Mouse (Mus musculus) forebrain, embryonic 12.5 days (tissue): ENCODE data around the gene Dock7. TPM values are rescaled to one million over a fixed set of nuclear protein-coding genes. Genes with fewer than 3 reads are reported as not detected.

Experiments
- ATAC-seq: fragments of 200-750 bp; cut with Nextera tagmentation; 2 replicates; pipeline ENCODE4 v1.8.0; 2017; ENCODE audit warnings: moderate TSS enrichment; ENCODE audit not compliant: low FRiP score
- H3K27ac ChIP-seq: fragments of 300-500 bp; sonication (generic); 2 replicates; pipeline ENCODE4 v1.5.1; 2016; ENCODE audit warnings: mild to moderate bottlenecking
- H3K27me3 ChIP-seq: fragments of 300-500 bp; sonication (generic); 2 replicates; pipeline ENCODE4 v1.6.1; 2016; ENCODE audit warnings: mild to moderate bottlenecking
- H3K36me3 ChIP-seq: fragments of 300-500 bp; sonication (generic); replicated peaks from 2 replicates; pipeline ENCODE4 v1.6.1; 2016; ENCODE audit warnings: mild to moderate bottlenecking
- H3K4me1 ChIP-seq: fragments of 300-500 bp; sonication (generic); 2 replicates; pipeline ENCODE4 v1.6.1; 2016
- H3K4me2 ChIP-seq: fragments of 300-500 bp; sonication (generic); 2 replicates; pipeline ENCODE4 v1.6.1; 2016; ENCODE audit warnings: mild to moderate bottlenecking, moderate library complexity
- H3K4me3 ChIP-seq: fragments of 300-500 bp; sonication (generic); replicated peaks from 2 replicates; pipeline ENCODE4 v1.5.1; 2016; ENCODE audit warnings: mild to moderate bottlenecking
- H3K9ac ChIP-seq: fragments of 300-500 bp; sonication (generic); 2 replicates; pipeline ENCODE4 v1.6.1; 2016; ENCODE audit warnings: mild to moderate bottlenecking
- H3K9me3 ChIP-seq: fragments of 300-500 bp; sonication (generic); 2 replicates; pipeline ENCODE4 v1.6.1; 2016
- WGBS: fragments of 180-500 bp; shearing (Covaris S2); methylation state at CpG from one replicate; pipeline ENCODE4 v1.1.7; 2016; 5-methylcytosine and 5-hydroxymethylcytosine counted together
- polyA plus RNA-seq: library from polyadenylated mRNA; unstranded; fragments of >200 nt; fragmentation: Nextera tagmentation; extraction: Ambion mirVana; gene quantifications from 2 replicates; pipeline ENCODE4 v1.2.1, GENCODE M21; 2016

Gene Dock7
- 122 and 129 TPM in 2 replicates for polyA plus RNA-seq

DNA sequence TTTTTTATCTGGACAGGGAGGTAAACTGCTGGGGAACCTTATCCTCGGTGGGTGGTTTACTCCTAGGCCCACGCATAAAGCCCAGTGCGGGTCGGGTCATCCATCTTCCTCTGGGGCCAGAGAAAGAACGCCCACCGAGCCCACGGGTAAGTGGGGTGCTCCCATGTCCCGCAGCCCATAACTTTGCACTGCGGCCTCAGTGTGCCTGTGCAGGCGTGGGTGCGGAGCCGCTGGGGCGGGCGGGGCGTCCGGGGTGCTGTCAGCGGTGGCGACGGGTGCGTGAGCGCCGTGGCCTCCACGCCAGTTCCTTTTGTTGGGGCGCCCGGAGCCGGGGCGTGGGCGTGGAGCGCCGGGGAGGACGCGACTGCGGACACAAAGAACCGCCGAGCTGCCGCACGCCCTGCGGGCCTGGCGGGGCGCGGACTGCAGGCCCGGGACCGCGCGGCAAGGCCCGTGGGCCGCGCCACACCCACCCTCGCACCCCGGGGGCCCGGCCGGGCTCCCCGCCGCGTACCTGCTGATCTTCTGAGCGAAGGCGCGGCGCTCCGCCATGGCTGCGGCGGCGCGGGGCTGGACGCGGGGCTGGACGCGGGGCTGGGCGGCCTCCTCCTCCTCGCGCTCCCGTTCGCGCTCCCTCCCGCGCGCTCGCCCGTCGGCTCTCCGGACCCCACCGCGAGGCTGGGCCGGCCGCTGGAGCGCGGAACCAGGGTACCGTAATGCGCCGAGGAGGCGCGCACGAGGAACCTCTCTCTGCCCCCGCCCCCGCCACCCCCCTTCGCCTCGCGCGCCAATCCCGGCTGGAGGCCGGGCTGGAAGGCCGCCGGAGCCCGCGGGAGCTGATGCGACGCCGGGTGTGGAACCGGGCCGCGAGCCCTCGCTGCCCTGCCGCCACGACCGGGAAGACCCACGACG lies at the start of gene Dock7:
Dock7 (minus strand) TSS at position 705 of the 912 bp plus-strand sequence.
- under 1% methylated on average over 93 of the region's 117 CpGs for WGBS
- H3K4me2 ChIP-seq: peak within 1 kb of the TSS; percentile 69
- ATAC-seq: peak; percentile 97
- peak within 1 kb of the TSS; percentile 97 for H3K4me3 ChIP-seq
- peaks cover 48% of the 10 kb centered on the region for H3K4me1 ChIP-seq
- H3K9me3 ChIP-seq: no peaks in the 10 kb centered on the region
- H3K27me3 ChIP-seq: no peaks in the 10 kb centered on the region
- H3K27ac ChIP-seq: peak within 1 kb of the TSS; percentile 93
- H3K36me3 ChIP-seq: no peaks in the 10 kb centered on the region
- peak within 1 kb of the TSS; percentile 92 for H3K9ac ChIP-seq

DNA sequence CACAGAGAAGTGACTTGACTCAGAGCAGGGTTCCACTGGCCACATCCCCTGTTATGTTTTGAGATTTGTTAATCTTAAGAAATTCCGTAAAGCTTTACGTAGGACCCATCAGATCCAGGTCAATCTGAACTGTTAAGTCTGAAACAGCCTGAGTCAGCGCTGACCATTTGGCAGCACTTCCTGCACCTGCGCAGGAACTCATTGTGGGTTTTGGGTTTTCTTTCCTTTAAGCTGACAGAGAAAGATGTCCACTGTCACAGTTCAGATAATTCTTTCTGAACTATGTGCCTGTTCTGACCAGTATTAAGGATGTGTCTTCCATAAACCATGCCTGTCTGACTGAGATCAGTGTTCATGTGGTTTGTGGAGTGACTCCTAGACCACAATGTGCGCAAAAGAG lies 48.2 kb upstream of the Dock7 start:
- no peaks in the 10 kb centered on the region for H3K9me3 ChIP-seq
- H3K27ac ChIP-seq: no peak overlapping the region
- no peak for ATAC-seq
- no peaks in the 10 kb centered on the region for H3K36me3 ChIP-seq
- peaks cover 3% of the 10 kb centered on the region; the same call in 1 of the 2 replicates for H3K27me3 ChIP-seq
- H3K4me3 ChIP-seq: no peak overlapping the region
- no peak overlapping the region for H3K4me2 ChIP-seq
- H3K4me1 ChIP-seq: 0 out of 2 replicates have a peak, but pooled peaks cover 1% of the 10 kb centered on the region
- no peak overlapping the region for H3K9ac ChIP-seq
- WGBS: 92% methylated on average over 5 of the region's 5 CpGs

- H3K4me2 ChIP-seq: no peak overlapping the region
- 8% methylated on average over 4 of the region's 4 CpGs for WGBS
- H3K4me3 ChIP-seq: no peak overlapping the region
- no peak overlapping the region for H3K9ac ChIP-seq
- H3K9me3 ChIP-seq: no peaks in the 10 kb centered on the region
- H3K27ac ChIP-seq: no peak overlapping the region
- H3K4me1 ChIP-seq: peaks cover 32% of the 10 kb centered on the region
- no peak for ATAC-seq
- H3K27me3 ChIP-seq: peaks cover 18% of the 10 kb centered on the region
- no peaks in the 10 kb centered on the region for H3K36me3 ChIP-seq
Observed at GRCm38 (mm10) chr4:99163547-99163946, 42.8 kb upstream of the Dock7 start.

GRCm38 (mm10) chr4:99163001-99163400 lies 42.3 kb upstream of the Dock7 start:
- no peak for ATAC-seq
- Histone ChIP-seq H3K4me2 (no peak overlapping the region), H3K36me3 (no peaks in the 10 kb centered on the region), H3K4me1 (peaks cover 32% of the 10 kb centered on the region), H3K27me3 (peaks cover 18% of the 10 kb centered on the region), H3K9ac (no peak overlapping the region), H3K9me3 (no peaks in the 10 kb centered on the region), H3K4me3 (no peak overlapping the region), H3K27ac (no peak overlapping the region)
- WGBS: 38% methylated on average over 9 of the region's 9 CpGs

GRCm38 (mm10) chr4:99161457-99161971 lies 40.8 kb upstream of the Dock7 start:
- Histone ChIP-seq H3K4me1 (peaks cover 32% of the 10 kb centered on the region), H3K27me3 (peaks cover 18% of the 10 kb centered on the region), H3K27ac (no peak overlapping the region), H3K9me3 (no peaks in the 10 kb centered on the region), H3K4me2 (peak overlapping the region; percentile 10; the same call in 1 of the 2 replicates), H3K4me3 (no peak overlapping the region), H3K36me3 (no peaks in the 10 kb centered on the region), H3K9ac (no peak overlapping the region)
- 3% methylated on average over 6 of the region's 6 CpGs for whole genome bisulfite sequencing
- ATAC-seq: no peak

GRCm38 (mm10) chr4:99160899-99161298 lies 40.2 kb upstream of the Dock7 start:
- Histone ChIP-seq H3K4me1 (peaks cover 32% of the 10 kb centered on the region), H3K27me3 (peaks cover 18% of the 10 kb centered on the region), H3K4me3 (no peak overlapping the region), H3K36me3 (no peaks in the 10 kb centered on the region), H3K9me3 (no peaks in the 10 kb centered on the region), H3K4me2 (0 out of 2 replicates have a peak overlapping the region, but pooled peaks have one; percentile 10), H3K27ac (no peak overlapping the region), H3K9ac (no peak overlapping the region)
- 5% methylated on average over 5 of the region's 5 CpGs for WGBS
- ATAC-seq: peak; percentile 51; the same call in 1 of the 2 replicates

GRCm38 (mm10) chr4:99160414-99160813 lies 39.7 kb upstream of the Dock7 start:
- WGBS: 7% methylated on average over 3 of the region's 3 CpGs
- H3K36me3 ChIP-seq: no peaks in the 10 kb centered on the region
- no peaks in the 10 kb centered on the region for H3K9me3 ChIP-seq
- no peak overlapping the region for H3K9ac ChIP-seq
- H3K4me2 ChIP-seq: no peak overlapping the region
- H3K4me3 ChIP-seq: no peak overlapping the region
- H3K27me3 ChIP-seq: peaks cover 17% of the 10 kb centered on the region
- no peak overlapping the region for H3K27ac ChIP-seq
- 0 out of 2 replicates have a peak, but pooled peaks have one; percentile 44 for ATAC-seq
- H3K4me1 ChIP-seq: peaks cover 32% of the 10 kb centered on the region

- peaks cover 15% of the 10 kb centered on the region for H3K27me3 ChIP-seq
- 95% methylated on average over 5 of the region's 5 CpGs for WGBS
- no peak overlapping the region for H3K9ac ChIP-seq
- H3K4me3 ChIP-seq: no peak overlapping the region
- no peaks in the 10 kb centered on the region for H3K36me3 ChIP-seq
- H3K27ac ChIP-seq: no peak overlapping the region
- peaks cover 28% of the 10 kb centered on the region for H3K4me1 ChIP-seq
- no peaks in the 10 kb centered on the region for H3K9me3 ChIP-seq
- no peak overlapping the region for H3K4me2 ChIP-seq
- ATAC-seq: no peak
Observed at GRCm38 (mm10) chr4:99158495-99158894, 37.8 kb upstream of the Dock7 start.

DNA sequence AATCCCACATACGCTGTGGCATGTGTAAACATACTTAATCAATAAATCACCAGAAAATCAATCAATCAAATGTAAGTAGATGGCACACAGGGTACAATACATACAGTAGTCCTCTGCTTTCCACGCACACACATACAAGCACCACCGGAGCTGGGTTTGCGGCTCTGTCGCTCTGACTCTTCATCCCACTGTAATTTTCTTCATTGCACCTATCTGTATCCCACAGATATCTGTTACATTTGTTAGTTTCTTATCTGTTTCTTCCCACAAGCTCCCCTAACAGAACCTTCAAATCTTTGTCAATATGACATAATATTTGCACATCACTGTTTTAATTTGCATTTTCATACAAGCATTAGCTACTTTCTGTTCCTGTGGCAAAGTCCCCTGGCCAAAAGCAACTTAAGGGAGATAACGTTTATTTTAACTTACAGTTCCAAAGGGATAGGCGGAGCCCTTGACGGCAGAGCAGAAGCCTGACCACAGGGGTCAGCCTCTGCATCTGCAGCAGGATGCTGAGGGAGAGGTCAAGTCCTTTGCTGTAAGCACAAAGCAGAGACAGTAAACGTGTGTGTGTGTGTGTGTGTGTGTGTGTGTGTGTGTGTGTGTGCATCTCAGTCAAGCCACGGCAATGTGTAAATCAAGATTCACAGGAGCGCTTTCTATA lies 36.1 kb upstream of the Dock7 start:
- Histone ChIP-seq H3K36me3 (no peaks in the 10 kb centered on the region), H3K27me3 (peaks cover 3% of the 10 kb centered on the region; the same call in 1 of the 2 replicates), H3K9ac (no peak overlapping the region), H3K4me1 (peaks cover 15% of the 10 kb centered on the region), H3K27ac (no peak overlapping the region), H3K4me2 (no peak overlapping the region), H3K9me3 (no peaks in the 10 kb centered on the region), H3K4me3 (no peak overlapping the region)
- 70% methylated on average over 11 of the region's 11 CpGs for WGBS
- no peak for ATAC-seq

GRCm38 (mm10) chr4:99151885-99152558 lies 31.3 kb upstream of the Dock7 start:
- no peak for ATAC-seq
- no peaks in the 10 kb centered on the region for H3K4me1 ChIP-seq
- no peak overlapping the region for H3K4me2 ChIP-seq
- H3K9me3 ChIP-seq: no peaks in the 10 kb centered on the region
- no peaks in the 10 kb centered on the region for H3K36me3 ChIP-seq
- no peaks in the 10 kb centered on the region; the same call in 1 of the 2 replicates for H3K27me3 ChIP-seq
- no peak overlapping the region for H3K4me3 ChIP-seq
- no peak overlapping the region for H3K9ac ChIP-seq
- 22% methylated on average over 4 of the region's 4 CpGs for WGBS
- H3K27ac ChIP-seq: no peak overlapping the region

DNA sequence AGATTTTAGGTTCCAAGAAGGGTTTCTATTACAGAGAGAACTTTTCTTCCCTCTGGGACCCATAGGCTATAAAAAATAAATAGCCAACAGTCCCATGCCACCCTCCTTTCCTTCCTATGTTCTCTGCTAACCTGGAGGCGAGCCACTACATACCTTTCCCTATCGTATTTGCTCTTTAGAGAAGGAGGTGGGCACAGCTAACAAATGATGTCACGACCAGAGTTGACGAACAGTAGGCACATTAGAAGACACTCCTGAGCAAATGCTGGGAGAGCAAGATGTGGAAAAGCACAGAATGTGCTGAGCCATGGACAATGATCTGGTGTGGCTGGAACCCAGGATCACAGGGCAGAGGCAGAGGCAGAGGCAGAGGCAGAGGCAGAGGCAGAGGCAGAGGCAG lies 30.7 kb upstream of the Dock7 start:
- Histone ChIP-seq H3K4me3 (no peak overlapping the region), H3K4me1 (no peaks in the 10 kb centered on the region), H3K27me3 (no peaks in the 10 kb centered on the region; the same call in 1 of the 2 replicates), H3K27ac (no peak overlapping the region), H3K9me3 (no peaks in the 10 kb centered on the region), H3K4me2 (no peak overlapping the region), H3K36me3 (no peaks in the 10 kb centered on the region), H3K9ac (no peak overlapping the region)
- 91% methylated on average over 4 of the region's 4 CpGs for WGBS
- no peak for ATAC-seq

DNA sequence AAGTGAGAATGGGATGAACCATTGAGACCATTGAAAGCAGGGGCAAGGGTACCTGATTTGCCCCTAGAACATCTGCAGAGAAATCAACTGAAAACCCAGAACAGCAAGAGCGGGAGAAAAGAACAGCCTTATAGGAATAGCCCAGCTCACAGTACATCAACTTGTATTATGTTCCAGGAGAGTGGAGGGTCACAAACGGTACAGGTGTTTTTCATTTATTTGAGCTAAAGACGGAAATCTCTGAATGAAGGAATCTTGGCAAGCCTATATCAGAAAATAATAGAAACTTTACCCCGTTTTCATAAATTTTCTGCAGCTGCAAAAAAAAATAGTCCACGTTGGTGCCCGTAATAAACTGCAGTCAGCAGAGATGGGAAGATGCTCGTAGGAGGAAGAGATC lies 22.6 kb upstream of the Dock7 start:
- whole genome bisulfite sequencing: 88% methylated on average over 7 of the region's 7 CpGs
- Histone ChIP-seq H3K9me3 (no peaks in the 10 kb centered on the region), H3K4me2 (no peak overlapping the region), H3K27ac (no peak overlapping the region), H3K4me3 (no peak overlapping the region), H3K4me1 (no peaks in the 10 kb centered on the region), H3K9ac (no peak overlapping the region), H3K36me3 (no peaks in the 10 kb centered on the region), H3K27me3 (no peaks in the 10 kb centered on the region)
- ATAC-seq: no peak
